Mouse (Mus musculus) kidney, adult 8-10 months (tissue): ENCODE measurements at regions not wholly inside any gene's neighbourhood (a gene's known extent, or its start where the extent isn't known, plus 50 kb on each side); places are given as distances from the start of the nearest gene placed in this dataset.

Source experiments
- DNase-seq, 2 experiments: peaks; one replicate each; pipeline ENCODE4 v3.0.0; 2022

DNA sequence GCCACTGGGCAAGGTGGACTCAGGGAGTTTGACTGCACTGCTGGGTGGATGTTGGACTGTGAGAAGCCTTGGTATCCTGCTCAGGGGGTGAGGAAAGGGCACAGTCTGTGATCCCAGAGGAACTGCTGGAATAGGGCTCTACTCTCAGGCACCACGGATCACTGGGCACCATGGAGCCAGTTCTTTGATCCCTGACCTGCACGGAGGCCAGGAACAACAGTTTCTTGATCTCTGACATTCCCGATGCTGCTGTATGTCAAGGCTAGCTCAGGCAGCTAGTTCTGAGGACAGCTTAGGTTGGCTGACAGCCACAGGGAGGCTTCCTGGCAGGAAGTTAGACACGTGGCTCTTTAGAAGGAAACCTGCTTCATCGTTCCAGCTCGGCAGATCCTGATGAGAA is 289.5 kb upstream of the Slit2 start:
- DNase-seq = peak; percentile 16 to 64

- DNase-seq = no peak
Measured at GRCm38 (mm10) chr5:47693921-47694320, 289.0 kb upstream of the Slit2 start.

GRCm38 (mm10) chr5:47694630-47695029 is 288.3 kb upstream of the Slit2 start:
- no peak for DNase-seq

- no peak for DNase-seq
Measured at GRCm38 (mm10) chr5:47711553-47711952, 271.4 kb upstream of the Slit2 start.

- DNase-seq = no peak
Measured at GRCm38 (mm10) chr5:47714333-47714732, 268.6 kb upstream of the Slit2 start.

GRCm38 (mm10) chr5:47724911-47725310 is 258.0 kb upstream of the Slit2 start:
- no peak for DNase-seq

DNA sequence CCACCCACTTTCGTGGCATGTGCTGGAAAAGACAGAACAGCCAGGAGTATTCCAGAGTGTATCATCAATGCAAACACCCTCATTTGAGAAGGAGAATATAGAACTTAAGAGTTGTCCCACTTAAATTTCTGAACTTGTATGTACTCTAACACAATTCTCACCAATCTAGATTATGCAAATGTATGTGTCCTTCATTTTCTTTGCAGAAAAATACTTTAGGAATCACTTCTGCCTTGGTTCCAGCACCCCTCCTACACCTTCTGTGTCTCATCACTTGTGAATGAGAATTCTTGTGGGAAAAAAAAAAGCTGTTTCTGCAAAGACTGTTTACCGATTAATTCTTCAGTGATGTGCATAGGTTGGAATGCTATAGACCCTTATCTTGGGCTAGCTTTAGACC is 240.2 kb upstream of the Slit2 start:
- DNase-seq = no peak

GRCm38 (mm10) chr5:47745177-47745576 is 237.8 kb upstream of the Slit2 start:
- no peak for DNase-seq

DNA sequence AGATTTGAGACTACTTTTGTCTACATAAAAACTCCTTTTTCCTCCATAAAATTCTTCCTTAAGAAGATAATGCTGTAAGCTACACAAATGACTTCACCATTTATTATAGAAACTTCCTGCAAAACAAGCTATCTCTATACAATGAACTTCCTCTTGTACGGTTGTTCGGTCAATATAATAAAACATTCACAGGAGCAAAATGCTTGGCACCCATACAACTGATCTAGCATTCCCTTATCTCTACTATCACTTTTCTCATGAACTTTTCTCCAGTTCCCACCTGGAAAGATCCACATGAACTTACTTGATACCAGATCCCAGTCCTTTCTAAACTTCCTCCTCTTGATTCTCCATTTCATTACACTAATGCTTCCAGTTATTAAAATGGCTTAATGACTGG is 231.0 kb upstream of the Slit2 start:
- no peak for DNase-seq

- no peak for DNase-seq
Measured at GRCm38 (mm10) chr5:47772642-47773353, 210.1 kb upstream of the Slit2 start.

- no peak for DNase-seq
Measured at GRCm38 (mm10) chr5:47773354-47773743, 209.6 kb upstream of the Slit2 start.

DNA sequence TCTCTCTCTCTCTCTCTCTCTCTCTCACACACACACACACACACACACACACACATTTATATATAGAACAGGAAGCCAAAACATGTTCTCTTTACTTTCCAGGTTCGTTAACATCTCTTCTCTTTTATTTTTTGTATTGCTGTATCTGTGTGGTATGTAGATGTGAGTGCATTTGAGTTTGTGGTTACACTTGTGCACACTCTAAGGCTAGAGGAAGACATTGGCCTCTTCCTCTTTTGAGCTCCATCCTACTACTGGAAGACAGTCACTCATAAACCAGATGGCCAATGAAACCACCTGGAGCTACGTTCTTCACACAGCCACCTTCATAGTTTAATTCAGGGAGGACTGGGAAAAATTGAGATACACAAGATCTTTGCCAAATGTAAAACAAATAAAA is 202.1 kb upstream of the Slit2 start:
- DNase-seq = no peak

- no peak for DNase-seq
Measured at GRCm38 (mm10) chr5:47781608-47782007, 201.3 kb upstream of the Slit2 start.

- no peak for DNase-seq
Measured at GRCm38 (mm10) chr5:47794639-47795272, 188.2 kb upstream of the Slit2 start.

GRCm38 (mm10) chr5:47795273-47795672 is 187.7 kb upstream of the Slit2 start:
- DNase-seq = no peak

DNA sequence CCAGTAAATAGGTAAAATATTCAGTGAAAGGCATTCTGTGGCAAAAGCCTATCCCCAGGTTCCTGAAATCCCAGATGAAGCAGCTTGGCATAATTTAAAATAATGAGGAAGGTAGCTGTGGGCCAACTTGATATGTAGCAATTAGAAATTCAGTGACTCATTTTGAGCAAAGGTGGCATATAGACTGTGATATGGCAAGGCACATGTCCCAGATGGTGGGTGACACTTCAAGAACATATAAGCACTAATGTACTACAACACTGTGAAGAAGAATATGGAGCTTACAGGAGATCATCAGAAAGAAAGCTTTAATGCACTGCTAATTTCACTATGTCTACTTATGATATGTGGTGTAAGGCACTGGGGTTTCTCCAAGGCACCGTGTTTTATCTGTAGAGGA is 162.0 kb upstream of the Slit2 start:
- no peak for DNase-seq

DNA sequence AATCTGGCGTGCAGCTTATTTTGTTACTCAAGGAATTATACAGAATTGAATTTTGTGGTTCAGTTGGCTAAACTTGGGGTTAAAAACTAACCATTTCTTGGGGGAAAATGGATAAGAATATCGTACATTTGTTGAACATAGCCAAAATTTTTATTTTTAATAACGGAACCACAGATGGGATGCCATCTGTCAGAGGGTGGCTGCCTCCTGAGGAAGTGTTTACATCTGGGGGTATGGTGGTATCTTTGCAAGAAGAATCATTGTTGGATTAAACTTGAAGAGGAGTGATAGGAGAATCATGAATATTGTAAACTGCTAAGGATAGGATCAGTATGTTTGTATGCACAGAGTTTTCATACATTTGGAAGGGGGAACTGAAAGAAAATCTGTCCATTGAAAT is 144.9 kb upstream of the Slit2 start:
- no peak for DNase-seq

DNA sequence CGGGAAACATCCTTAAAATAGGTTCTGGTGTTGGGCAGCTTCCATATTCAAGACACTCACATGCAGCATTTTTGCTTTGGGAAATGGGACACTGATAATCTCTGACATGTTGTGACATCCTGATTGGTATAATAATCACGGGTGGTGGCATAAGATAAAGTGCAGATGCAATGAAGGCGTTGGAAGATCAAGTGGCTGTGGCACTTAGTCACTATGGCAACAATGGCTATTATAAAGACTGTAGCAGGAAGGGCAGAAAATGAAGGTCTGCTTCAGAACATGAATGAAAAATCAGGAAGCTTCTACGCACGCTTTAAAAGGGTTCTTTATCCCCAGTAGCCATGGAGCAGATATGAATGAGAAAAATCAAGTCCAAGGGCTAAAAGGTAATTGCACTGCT is 113.2 kb upstream of the Slit2 start:
- DNase-seq = no peak
